Mouse (Mus musculus) hindbrain, embryonic 16.5 days (tissue): ENCODE measurements around the gene Ehd1. TPM values are rescaled to one million over a fixed set of nuclear protein-coding genes. Genes with fewer than 3 reads are reported as not detected.

Source experiments
- ATAC-seq: fragments of 200-750 bp; cut with Nextera tagmentation; 2 replicates; pipeline ENCODE4 v1.8.0; 2017; ENCODE audit warnings: moderate TSS enrichment, moderate library complexity
- H3K27ac ChIP-seq: fragments of 300-500 bp; sonication (generic); 2 replicates; pipeline ENCODE4 v1.5.1; 2014; ENCODE audit warnings: low read depth, mild to moderate bottlenecking, control low read depth, low read length, moderate library complexity
- H3K27me3 ChIP-seq: fragments of 300-500 bp; sonication (generic); replicated peaks from 2 replicates; pipeline ENCODE4 v1.6.1; 2014; ENCODE audit warnings: low read length; ENCODE audit not compliant: control insufficient read depth, insufficient read depth
- H3K36me3 ChIP-seq: fragments of 300-500 bp; sonication (generic); 2 replicates; pipeline ENCODE4 v1.6.1; 2014; ENCODE audit warnings: mild to moderate bottlenecking, low read length, moderate library complexity, mixed read lengths; ENCODE audit not compliant: control insufficient read depth, insufficient read depth
- H3K4me1 ChIP-seq: fragments of 300-500 bp; sonication (generic); 2 replicates; pipeline ENCODE4 v1.6.1; 2014; ENCODE audit warnings: low read depth, low read length; ENCODE audit not compliant: control insufficient read depth, insufficient read depth
- H3K4me2 ChIP-seq: fragments of 300-500 bp; sonication (generic); 2 replicates; pipeline ENCODE4 v1.6.1; 2014; ENCODE audit warnings: mild to moderate bottlenecking, low read length, control low read depth, moderate library complexity
- H3K4me3 ChIP-seq: fragments of 300-500 bp; sonication (generic); 2 replicates; pipeline ENCODE4 v1.5.1; 2014; ENCODE audit warnings: mild to moderate bottlenecking, low read length, control low read depth, moderate library complexity
- H3K9ac ChIP-seq: fragments of 300-500 bp; sonication (generic); 2 replicates; pipeline ENCODE4 v1.6.1; 2014; ENCODE audit warnings: low read depth, mild to moderate bottlenecking, control low read depth, low read length, moderate library complexity
- H3K9me3 ChIP-seq: fragments of 300-500 bp; sonication (generic); 2 replicates; pipeline ENCODE4 v1.6.1; 2014; ENCODE audit warnings: mild to moderate bottlenecking, low read length, moderate library complexity; ENCODE audit not compliant: control insufficient read depth
- WGBS: fragments of 180-500 bp; shearing (Covaris S2); extraction: QIAGEN DNeasy Blood & Tissue Kit; methylation state at CpG from one replicate; pipeline ENCODE4 v1.1.7; 2014; 5-methylcytosine and 5-hydroxymethylcytosine counted together
- polyA plus RNA-seq: library from polyadenylated mRNA; unstranded; fragments of >200 nt; fragmentation: Nextera tagmentation; extraction: Ambion mirVana; gene quantifications from 2 replicates; pipeline ENCODE4 v1.2.1, GENCODE M21; 2015

The Ehd1 gene
- polyA plus RNA-seq, 1 experiment from 2014 or later: 105 TPM

DNA sequence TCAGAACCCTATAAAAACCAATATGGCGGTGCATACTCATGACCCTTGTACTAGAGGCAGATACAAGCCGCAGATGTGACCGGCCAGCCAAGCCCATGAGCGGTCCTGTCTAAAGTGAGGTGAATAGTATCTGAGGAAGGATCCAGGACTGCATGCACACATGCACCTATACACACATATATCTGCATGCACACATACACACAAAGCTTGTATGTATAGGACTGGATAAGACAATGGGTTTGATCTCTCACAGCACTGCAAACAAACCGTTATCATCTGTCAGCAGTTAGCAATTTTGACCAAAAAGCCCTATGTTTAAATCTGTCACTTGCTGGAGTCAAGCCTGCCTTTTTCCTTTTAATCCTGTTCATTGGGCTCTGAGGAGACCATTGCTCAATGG lies 25.6 kb downstream of the Ehd1 start:
- no peaks in the 10 kb centered on the region for H3K9me3 ChIP-seq
- peaks cover 16% of the 10 kb centered on the region for H3K36me3 ChIP-seq
- no peak overlapping the region for H3K4me2 ChIP-seq
- 92% methylated on average over 5 of the region's 5 CpGs for WGBS
- H3K27ac ChIP-seq: 0 out of 2 replicates have a peak overlapping the region, but pooled peaks have one; percentile 6
- H3K4me3 ChIP-seq: no peak overlapping the region
- H3K4me1 ChIP-seq: peaks cover 9% of the 10 kb centered on the region; the same call in 1 of the 2 replicates
- H3K9ac ChIP-seq: no peak overlapping the region
- no peaks in the 10 kb centered on the region for H3K27me3 ChIP-seq
- no peak for ATAC-seq

- Histone ChIP-seq H3K36me3 (peaks cover 14% of the 10 kb centered on the region), H3K27me3 (no peaks in the 10 kb centered on the region), H3K27ac (0 out of 2 replicates have a peak overlapping the region, but pooled peaks have one; percentile 6), H3K4me3 (no peak overlapping the region), H3K4me2 (no peak overlapping the region), H3K9ac (no peak overlapping the region), H3K4me1 (peaks cover 10% of the 10 kb centered on the region; the same call in 1 of the 2 replicates), H3K9me3 (no peaks in the 10 kb centered on the region)
- WGBS: 42% methylated on average over 4 of the region's 4 CpGs
- ATAC-seq: peak; percentile 30; the same call in 1 of the 2 replicates
Observed at GRCm38 (mm10) chr19:6302522-6302921, 26.0 kb downstream of the Ehd1 start.

- Histone ChIP-seq H3K9me3 (no peaks in the 10 kb centered on the region), H3K27ac (no peak overlapping the region), H3K4me2 (no peak overlapping the region), H3K36me3 (peaks cover 3% of the 10 kb centered on the region; the same call in 1 of the 2 replicates), H3K27me3 (no peaks in the 10 kb centered on the region), H3K9ac (no peak overlapping the region), H3K4me3 (no peak overlapping the region), H3K4me1 (peaks cover 10% of the 10 kb centered on the region; the same call in 1 of the 2 replicates)
- no peak for ATAC-seq
- 84% methylated on average over 6 of the region's 6 CpGs for WGBS
Observed at GRCm38 (mm10) chr19:6303831-6304230, 27.3 kb downstream of the Ehd1 start.

GRCm38 (mm10) chr19:6304787-6305516 lies 28.4 kb downstream of the Ehd1 start:
- ATAC-seq: 0 out of 2 replicates have a peak, but pooled peaks have one; percentile 65
- no peak overlapping the region for H3K4me3 ChIP-seq
- H3K36me3 ChIP-seq: no peaks in the 10 kb centered on the region; the same call in 1 of the 2 replicates
- peaks cover 7% of the 10 kb centered on the region; the same call in 1 of the 2 replicates for H3K4me1 ChIP-seq
- no peaks in the 10 kb centered on the region for H3K9me3 ChIP-seq
- H3K9ac ChIP-seq: 0 out of 2 replicates have a peak overlapping the region, but pooled peaks have one; percentile 14
- no peak overlapping the region for H3K27ac ChIP-seq
- 31% methylated on average over 5 of the region's 5 CpGs for WGBS
- no peak overlapping the region for H3K4me2 ChIP-seq
- H3K27me3 ChIP-seq: no peaks in the 10 kb centered on the region

DNA sequence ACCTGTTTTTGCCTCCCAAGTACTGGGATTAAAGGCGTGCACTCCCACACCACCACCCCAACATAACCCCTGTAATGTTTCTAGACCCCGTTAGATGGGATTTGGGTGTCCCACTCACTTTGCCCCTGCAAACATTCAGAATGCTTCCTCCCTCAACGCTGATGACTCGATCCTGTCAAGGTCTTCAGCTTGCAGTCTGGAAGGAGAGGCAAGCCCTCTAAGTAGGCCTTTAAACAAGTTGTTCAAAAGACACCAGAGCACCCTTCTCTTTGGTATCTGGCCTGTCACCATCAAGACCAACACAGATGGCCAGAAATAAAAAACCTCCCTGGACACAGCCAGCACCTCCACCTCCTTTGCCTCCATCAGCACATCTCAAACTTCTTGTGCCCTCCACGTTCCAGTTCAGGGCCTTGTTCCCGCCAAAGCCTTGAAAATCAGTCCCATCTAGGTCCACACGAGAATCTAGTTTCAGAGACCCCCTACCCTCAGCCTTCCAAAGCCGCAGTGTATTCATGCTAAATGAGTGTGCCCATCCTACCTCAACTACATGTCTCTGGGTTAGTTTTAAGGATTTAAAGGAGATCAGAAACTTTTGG lies 29.1 kb downstream of the Ehd1 start:
- peak overlapping the region; percentile 58 for H3K9ac ChIP-seq
- no peak for ATAC-seq

DNA sequence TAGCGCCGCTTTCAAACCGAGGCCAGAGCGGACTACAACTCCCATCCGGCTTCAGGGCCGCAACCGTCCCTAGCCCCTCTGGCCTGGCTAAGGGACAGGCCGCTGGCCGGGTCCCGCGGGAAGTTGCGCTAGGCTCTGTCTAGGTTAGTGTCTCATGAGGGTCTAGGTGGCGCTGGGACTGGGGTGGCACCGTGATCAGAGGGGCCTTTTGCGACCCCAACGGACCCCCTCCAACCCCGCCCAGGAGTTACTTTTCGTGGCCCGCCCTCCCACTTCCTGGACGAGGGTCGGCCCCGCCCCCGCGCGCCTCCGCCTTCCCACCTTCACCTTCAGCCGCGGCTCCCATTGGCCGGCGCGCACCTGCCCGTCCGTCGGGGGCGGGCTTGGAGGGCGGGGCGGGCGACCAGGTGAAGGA lies 29.6 kb downstream of the Ehd1 start, which contains the start of gene Cdc42bpg:
Gene Cdc42bpg (plus strand): TSS at position 320 of the 415 bp plus-strand sequence.
- no peaks in the 10 kb centered on the region for H3K9me3 ChIP-seq
- H3K4me2 ChIP-seq: peak within 1 kb of the TSS; percentile 65
- H3K27ac ChIP-seq: peak within 1 kb of the TSS; percentile 14; the same call in 1 of the 2 replicates
- H3K27me3 ChIP-seq: no peaks in the 10 kb centered on the region
- peaks cover 6% of the 10 kb centered on the region; the same call in 1 of the 2 replicates for H3K4me1 ChIP-seq
- H3K4me3 ChIP-seq: peak within 1 kb of the TSS; percentile 55
- no peaks in the 10 kb centered on the region for H3K36me3 ChIP-seq
- ATAC-seq: peak; percentile 80
- WGBS: under 1% methylated on average over 31 of the region's 38 CpGs
- H3K9ac ChIP-seq: peak within 1 kb of the TSS; percentile 58

More for the DNA sequence above, 29.1 kb downstream of the Ehd1 start:
- Histone ChIP-seq H3K27ac (no peak overlapping the region), H3K27me3 (no peaks in the 10 kb centered on the region), H3K4me3 (peak overlapping the region; percentile 55), H3K9me3 (no peaks in the 10 kb centered on the region), H3K4me1 (peaks cover 6% of the 10 kb centered on the region; the same call in 1 of the 2 replicates), H3K36me3 (no peaks in the 10 kb centered on the region; the same call in 1 of the 2 replicates), H3K4me2 (peak overlapping the region; percentile 65)
- 55% methylated on average over 8 of the region's 8 CpGs for WGBS

GRCm38 (mm10) chr19:6306586-6306985 lies 30.1 kb downstream of the Ehd1 start:
- Histone ChIP-seq H3K4me2 (peak overlapping the region; percentile 65), H3K4me1 (peaks cover 6% of the 10 kb centered on the region; the same call in 1 of the 2 replicates), H3K9me3 (no peaks in the 10 kb centered on the region), H3K36me3 (no peaks in the 10 kb centered on the region), H3K4me3 (peak overlapping the region; percentile 55), H3K9ac (peak overlapping the region; percentile 58), H3K27ac (peak overlapping the region; percentile 14; the same call in 1 of the 2 replicates), H3K27me3 (no peaks in the 10 kb centered on the region)
- ATAC-seq: peak; percentile 43
- WGBS: 0% methylated on average over 23 of the region's 34 CpGs

- no peaks in the 10 kb centered on the region for H3K9me3 ChIP-seq
- no peak overlapping the region for H3K4me2 ChIP-seq
- peaks cover 6% of the 10 kb centered on the region; the same call in 1 of the 2 replicates for H3K4me1 ChIP-seq
- WGBS: 86% methylated on average over 9 of the region's 9 CpGs
- no peaks in the 10 kb centered on the region for H3K27me3 ChIP-seq
- no peak overlapping the region for H3K27ac ChIP-seq
- no peak overlapping the region for H3K4me3 ChIP-seq
- ATAC-seq: no peak
- H3K36me3 ChIP-seq: no peaks in the 10 kb centered on the region
- no peak overlapping the region for H3K9ac ChIP-seq
Observed at GRCm38 (mm10) chr19:6307733-6308531, 31.4 kb downstream of the Ehd1 start.
